Mouse (Mus musculus) urinary bladder, postnatal 25 days (tissue): ENCODE results near the gene Ttc25.

Source experiments
- DNase-seq: peaks from one replicate; pipeline ENCODE4 v3.0.0; 2022; ENCODE audit warnings: low spot score

Gene Ttc25

DNA sequence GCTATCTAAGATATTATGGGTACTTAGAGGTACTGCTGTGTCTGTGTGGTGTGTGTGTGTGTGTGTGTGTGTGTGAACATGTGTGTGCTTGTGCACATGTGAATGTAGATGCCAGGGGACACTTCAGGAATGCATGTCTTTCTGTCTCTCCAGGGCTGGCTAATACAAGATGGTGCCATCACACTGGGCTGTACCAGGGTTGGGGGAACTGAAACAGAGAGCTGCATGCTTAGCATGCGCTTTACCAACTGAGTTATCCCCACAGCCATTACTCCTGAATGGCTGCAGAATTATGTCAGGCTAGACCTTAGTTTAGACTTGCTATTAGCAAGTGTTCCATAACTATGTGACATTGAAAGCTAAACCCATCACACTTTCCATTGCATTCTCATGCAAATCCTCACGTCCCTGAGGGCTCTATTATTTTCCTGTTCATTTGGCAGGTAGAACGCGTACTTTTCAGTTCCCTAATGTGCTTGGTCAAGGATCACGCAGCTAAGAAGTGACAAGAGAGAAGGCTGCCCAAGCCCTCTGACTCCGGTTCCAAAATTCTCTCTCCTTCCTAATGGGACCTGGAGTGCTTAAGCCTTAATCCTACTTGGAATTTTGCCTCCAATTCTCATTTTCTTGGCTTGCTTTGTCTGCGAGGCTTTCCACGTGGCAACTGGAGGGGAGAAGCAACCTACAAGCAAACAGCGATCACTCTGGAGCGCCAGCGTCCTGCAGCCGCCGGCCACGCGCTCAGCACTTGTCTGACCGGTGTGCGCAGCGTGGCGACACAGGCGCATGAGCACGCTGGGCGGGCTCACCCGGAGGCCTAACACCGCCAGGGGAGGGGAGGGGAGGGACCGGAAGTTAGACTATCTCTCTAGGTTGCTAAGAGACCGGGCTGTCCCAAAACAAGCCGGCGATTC lies at the start of gene Ttc25:
TSS of gene Ttc25 (plus strand) at position 776 of the 914 bp plus-strand sequence.
- peak; percentile 78 for DNase-seq

- DNase-seq = no peak
Measured at GRCm38 (mm10) chr11:100500241-100500640, 45.2 kb upstream of the Ttc25 start.

DNA sequence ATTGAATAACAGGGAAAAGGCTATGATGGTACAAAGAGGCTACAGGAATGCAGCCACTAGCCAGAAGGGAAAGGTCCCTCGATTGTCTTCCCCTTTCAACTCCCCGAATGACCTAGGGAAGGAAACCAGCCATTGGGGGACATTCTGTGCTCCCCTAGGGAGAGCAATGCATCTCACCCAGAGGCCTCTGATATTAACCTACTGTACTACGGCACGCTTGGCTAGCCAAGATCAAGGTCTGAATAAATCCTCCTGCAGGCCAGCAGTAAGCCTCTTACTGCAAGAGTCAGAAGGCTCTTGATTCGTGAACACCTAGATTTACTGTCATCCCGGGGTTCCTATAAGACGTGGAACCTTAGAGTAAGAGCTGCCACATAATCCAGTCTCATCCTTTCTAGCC lies 44.8 kb upstream of the Ttc25 start:
- DNase-seq = no peak

GRCm38 (mm10) chr11:100501321-100501720 lies 44.1 kb upstream of the Ttc25 start:
- DNase-seq = no peak

- DNase-seq = no peak
Measured at GRCm38 (mm10) chr11:100504990-100505660, 40.3 kb upstream of the Ttc25 start.

DNA sequence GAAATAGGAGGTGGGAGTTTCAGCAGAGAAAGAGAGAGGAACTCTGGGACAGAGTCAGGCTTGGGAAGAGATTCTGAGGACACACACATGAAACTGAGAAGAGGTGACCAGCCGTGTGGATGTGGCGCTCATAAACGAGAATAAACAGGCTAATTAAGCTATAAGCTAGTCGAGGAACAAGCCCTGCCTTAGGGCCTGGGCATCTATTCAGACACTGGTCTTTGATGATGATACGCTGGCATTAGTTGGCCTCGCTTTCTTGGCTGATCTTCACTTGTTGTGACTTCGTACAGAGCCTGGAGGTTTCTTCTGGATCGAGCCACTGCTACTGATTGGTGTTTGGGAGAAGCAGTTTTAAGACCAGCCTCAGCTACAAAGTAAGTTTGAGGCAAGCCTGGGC lies 39.4 kb upstream of the Ttc25 start:
- DNase-seq = no peak

- no peak for DNase-seq
Measured at GRCm38 (mm10) chr11:100510556-100510955, 34.9 kb upstream of the Ttc25 start.

DNA sequence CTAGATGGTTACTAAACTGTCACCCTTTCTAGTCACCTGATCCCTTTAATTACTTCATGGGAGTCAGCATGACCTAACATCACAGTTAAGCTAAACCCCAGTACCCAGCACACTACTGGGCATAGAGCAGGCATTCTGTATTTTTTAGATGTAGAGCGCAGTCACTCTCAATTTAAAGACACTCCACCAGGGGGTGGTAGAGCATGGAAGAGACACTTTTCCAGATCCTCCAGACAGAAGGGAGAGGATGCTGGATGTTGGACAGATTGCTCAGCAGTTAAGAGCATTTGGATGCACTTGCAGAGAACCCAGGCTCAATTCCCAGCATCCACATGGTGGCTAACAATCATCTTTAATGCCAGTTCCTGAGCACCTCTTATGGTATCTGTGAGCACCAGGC lies 33.0 kb upstream of the Ttc25 start:
- no peak for DNase-seq

DNA sequence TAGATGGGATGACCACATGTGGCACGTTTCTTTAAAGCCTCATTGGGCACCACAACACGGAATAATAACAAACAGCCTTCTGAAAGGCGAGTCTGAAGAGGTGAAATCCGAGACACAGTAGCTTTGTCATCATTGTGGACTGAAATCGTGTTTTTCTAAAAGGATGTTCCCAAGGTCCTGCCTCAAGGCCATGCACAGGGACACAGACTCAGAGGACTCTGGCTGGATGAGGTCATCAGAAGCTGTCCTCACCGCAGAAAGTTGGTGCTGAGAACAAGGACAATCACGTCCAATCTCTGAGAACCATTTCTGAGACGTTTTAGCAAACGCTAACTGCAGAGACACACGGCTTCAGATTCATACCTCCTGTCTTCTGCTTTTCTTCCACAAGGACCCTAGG lies 31.7 kb upstream of the Ttc25 start:
- DNase-seq = no peak

GRCm38 (mm10) chr11:100515061-100515460 lies 30.3 kb upstream of the Ttc25 start:
- no peak for DNase-seq

- no peak for DNase-seq
Measured at GRCm38 (mm10) chr11:100515789-100516188, 29.6 kb upstream of the Ttc25 start.

GRCm38 (mm10) chr11:100516291-100516690 lies 29.1 kb upstream of the Ttc25 start:
- DNase-seq = no peak

DNA sequence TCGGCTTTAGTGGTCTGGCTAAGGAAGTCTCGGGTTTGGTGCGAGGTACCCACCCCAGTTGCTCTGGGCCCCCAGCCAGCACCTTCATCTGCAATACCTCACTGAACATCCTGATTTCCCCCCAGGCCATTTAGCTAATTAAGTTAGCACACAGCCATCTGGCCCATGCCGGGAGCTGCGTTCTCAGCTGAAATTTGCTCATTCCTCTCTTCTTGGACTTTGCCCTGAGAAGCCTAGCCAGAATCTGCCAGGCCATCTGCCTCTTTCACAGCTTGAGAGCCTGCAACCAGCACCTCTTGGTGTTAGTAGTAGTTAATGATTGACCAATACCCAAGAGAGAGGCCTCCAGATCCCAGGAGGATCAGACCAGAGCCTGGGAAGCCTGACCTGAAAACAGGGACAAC lies 27.2 kb upstream of the Ttc25 start:
- DNase-seq = no peak

DNA sequence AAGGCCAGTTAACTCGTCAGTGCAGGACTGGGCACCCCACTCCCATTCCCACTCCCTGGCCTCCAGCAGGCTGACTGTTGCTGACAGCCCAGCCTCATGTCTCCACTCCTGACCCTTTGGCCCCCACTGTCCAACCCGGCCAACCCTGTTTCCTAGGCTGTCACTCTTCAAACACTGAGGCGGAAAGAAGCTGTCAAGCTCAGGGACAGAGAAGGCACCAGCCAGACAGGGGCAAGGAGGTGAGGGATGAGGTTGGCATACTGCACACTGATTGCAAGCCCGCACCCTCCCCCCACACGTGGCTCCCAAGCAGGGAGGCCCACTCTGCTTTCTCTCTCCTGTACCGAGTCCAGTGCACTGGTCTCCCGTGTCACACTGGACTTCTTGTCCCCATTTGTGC lies 26.2 kb upstream of the Ttc25 start:
- DNase-seq = no peak

GRCm38 (mm10) chr11:100520838-100521237 lies 24.6 kb upstream of the Ttc25 start:
- DNase-seq = no peak

- DNase-seq = no peak
Measured at GRCm38 (mm10) chr11:100524358-100524757, 21.0 kb upstream of the Ttc25 start.

DNA sequence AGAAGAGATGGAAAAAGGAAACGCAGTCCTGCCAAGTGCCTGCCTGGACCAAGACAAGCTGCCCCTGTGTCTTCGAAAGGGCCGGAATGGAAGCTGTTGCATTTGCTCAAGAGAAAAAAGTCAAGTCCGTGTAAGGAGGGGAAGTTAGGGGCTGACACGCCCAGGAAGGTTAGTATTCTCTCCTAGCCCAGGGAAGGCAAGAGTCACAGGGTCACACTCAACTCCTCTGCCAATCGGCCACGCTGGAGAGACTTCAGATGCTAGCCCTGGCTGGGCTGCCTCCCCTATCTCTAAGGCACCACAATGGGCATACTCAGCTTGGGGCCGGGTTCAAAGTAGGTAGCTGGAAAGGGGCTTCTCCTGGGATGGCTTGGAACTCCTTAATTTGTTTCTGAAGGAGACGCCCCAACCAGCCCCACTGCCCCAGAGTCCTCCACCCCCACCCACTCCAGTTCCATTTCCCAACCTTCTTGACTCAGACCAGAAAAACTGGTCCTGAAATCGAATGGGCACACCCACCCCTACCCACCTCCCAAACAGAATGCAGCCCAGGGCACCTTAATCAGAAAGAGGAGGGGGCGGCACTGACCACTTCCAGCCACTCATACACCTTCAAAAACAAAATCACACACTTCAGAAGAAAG lies 20.3 kb upstream of the Ttc25 start:
- DNase-seq = no peak

- DNase-seq = no peak
Measured at GRCm38 (mm10) chr11:100526052-100526816, 19.2 kb upstream of the Ttc25 start.

GRCm38 (mm10) chr11:100527066-100527457 lies 18.3 kb upstream of the Ttc25 start:
- peak; percentile 51 for DNase-seq

- DNase-seq = peak; percentile 98
Measured at GRCm38 (mm10) chr11:100527458-100528374, 17.7 kb upstream of the Ttc25 start, which contains the start of gene Acly. Gene Acly (minus strand): TSS chr11:100528000.
